10 mouse cellular contexts compared by ENCODE assay signal in the genomic region with DNA sequence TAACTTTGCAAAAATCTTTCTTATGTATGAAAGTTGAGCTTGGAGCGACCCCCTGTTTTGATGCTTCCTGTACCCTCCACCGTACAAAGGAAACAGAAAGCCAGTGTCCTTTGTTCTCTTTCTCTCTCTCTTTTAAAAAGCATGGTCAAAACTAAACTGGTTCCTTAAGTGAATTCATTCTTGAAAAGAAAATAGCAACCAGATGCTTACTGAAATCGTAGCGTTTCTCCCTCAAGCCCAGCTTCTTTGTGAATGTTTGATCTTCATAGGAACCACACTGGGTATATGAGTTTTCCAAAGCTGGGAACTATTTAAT. TPM values are rescaled to one million over a fixed set of nuclear protein-coding genes. Genes with fewer than 3 reads are reported as not detected.
DNase-seq lines count a peak whose midpoint lies in the region; ATAC-seq and TF ChIP-seq lines count a peak whose summit lies in the region.
"Had no signal": no experiment of that assay in that cellular context is flagged by ENCODE, and none has a peak within 500 bp of the region (broad histone marks: within the 10 kb centered on the region; RNA-seq: fewer than 3 reads in every experiment).

No protein-coding gene starts in this region.

- H3K36me3 ChIP-seq in liver, adult 2 months (ENCODE audit: control insufficient read depth, insufficient read depth, low read length): no peaks in the 10 kb centered on the region
- no peaks in the 10 kb centered on the region for H3K36me3 ChIP-seq in forebrain, embryonic 12.5 days (replicated peaks)
- H3K36me3 ChIP-seq in limb, embryonic 11.5 days (ENCODE audit: control insufficient read depth, insufficient read depth, low read length): no peaks in the 10 kb centered on the region
- no peaks in the 10 kb centered on the region for H3K36me3 ChIP-seq in neural tube, embryonic 14.5 days (ENCODE audit: control insufficient read depth, insufficient read depth, low read length)

- H3K4me1 ChIP-seq in liver, adult 2 months (ENCODE audit: control insufficient read depth, insufficient read depth, low read length): peaks cover 12% of the 10 kb centered on the region
- 0 out of 2 replicates have a peak, but pooled peaks cover 2% of the 10 kb centered on the region for H3K4me1 ChIP-seq in forebrain, embryonic 12.5 days
- peaks cover 12% of the 10 kb centered on the region for H3K4me1 ChIP-seq in limb, embryonic 11.5 days (ENCODE audit: control insufficient read depth, insufficient read depth, low read length)
- H3K4me1 ChIP-seq in neural tube, embryonic 14.5 days (ENCODE audit: control insufficient read depth, insufficient read depth, low read length): no peaks in the 10 kb centered on the region

- no peak for TF ChIP-seq CTCF in liver, adult 2 months (IDR thresholded peaks at IDR 0.05; ENCODE audit: low read depth, low read length)

- no peaks in the 10 kb centered on the region for H3K9me3 ChIP-seq in forebrain, embryonic 12.5 days
- H3K9me3 ChIP-seq in limb, embryonic 11.5 days (ENCODE audit: control insufficient read depth, low read length): no peaks in the 10 kb centered on the region
- no peaks in the 10 kb centered on the region for H3K9me3 ChIP-seq in neural tube, embryonic 14.5 days (ENCODE audit: control insufficient read depth, low read length)

- H3K4me3 ChIP-seq in liver, adult 2 months (ENCODE audit: insufficient read depth, low read depth, low read length): peak overlapping the region; percentile 54; the same call in 1 of the 2 replicates
- H3K4me3 ChIP-seq in forebrain, embryonic 12.5 days (replicated peaks): peak overlapping the region; percentile 17
- no peak overlapping the region for H3K4me3 ChIP-seq in limb, embryonic 11.5 days (ENCODE audit: low read depth, low read length)
- H3K4me3 ChIP-seq in neural tube, embryonic 14.5 days (ENCODE audit: low read depth, low read length): no peak overlapping the region

- peaks cover 13% of the 10 kb centered on the region; the same call in 1 of the 2 replicates for H3K79me2 ChIP-seq in liver, adult 2 months (ENCODE audit: control insufficient read depth, insufficient read depth, low read length)

- H3K27me3 ChIP-seq in liver, adult 2 months (ENCODE audit: control insufficient read depth, insufficient read depth, low read length): no peaks in the 10 kb centered on the region
- H3K27me3 ChIP-seq in forebrain, embryonic 12.5 days: no peaks in the 10 kb centered on the region; the same call in 1 of the 2 replicates
- H3K27me3 ChIP-seq in limb, embryonic 11.5 days (ENCODE audit: control insufficient read depth, insufficient read depth, low read length): no peaks in the 10 kb centered on the region
- no peaks in the 10 kb centered on the region for H3K27me3 ChIP-seq in neural tube, embryonic 14.5 days (ENCODE audit: control insufficient read depth, insufficient read depth, low read length)

- H3K9ac ChIP-seq in liver, adult 2 months (ENCODE audit: low read depth, low read length): 0 out of 2 replicates have a peak overlapping the region, but pooled peaks have one; percentile 29
- H3K9ac ChIP-seq in forebrain, embryonic 12.5 days: no peak overlapping the region
- H3K9ac ChIP-seq in limb, embryonic 11.5 days (ENCODE audit: low read length): no peak overlapping the region; the same call in 1 of the 2 replicates
- no peak overlapping the region for H3K9ac ChIP-seq in neural tube, embryonic 14.5 days (replicated peaks; ENCODE audit: low read depth, low read length)

- peak; percentile 61; the same call in 1 of the 2 replicates for ATAC-seq in forebrain, embryonic 12.5 days (ENCODE audit: low FRiP score)
- ATAC-seq in limb, embryonic 11.5 days (ENCODE audit: insufficient number of reproducible peaks, low FRiP score, low TSS enrichment, low read depth): peak; percentile 57
- ATAC-seq in neural tube, embryonic 14.5 days (ENCODE audit: low read depth): 0 out of 2 replicates have a peak, but pooled peaks have one; percentile 11

- H3K27ac ChIP-seq in liver, adult 2 months (replicated peaks; ENCODE audit: insufficient read depth, low read depth, low read length): peak overlapping the region; percentile 48
- H3K27ac ChIP-seq in forebrain, embryonic 12.5 days: no peak overlapping the region
- peak overlapping the region; percentile 89 for H3K27ac ChIP-seq in limb, embryonic 11.5 days (replicated peaks; ENCODE audit: low read depth, low read length)
- no peak overlapping the region for H3K27ac ChIP-seq in neural tube, embryonic 14.5 days (ENCODE audit: low read depth, low read length)

- H3K4me2 ChIP-seq in forebrain, embryonic 12.5 days: peak overlapping the region; percentile 47
- H3K4me2 ChIP-seq in limb, embryonic 11.5 days (ENCODE audit: low read depth, severe bottlenecking): peak overlapping the region; percentile 36; the same call in 1 of the 2 replicates
- peak overlapping the region; percentile 46 for H3K4me2 ChIP-seq in neural tube, embryonic 14.5 days (ENCODE audit: low read depth, low read length)

- TF ChIP-seq POLR2A in liver, adult 2 months (IDR thresholded peaks at IDR 0.05; ENCODE audit: extremely low read depth, insufficient read depth, low read length): no peak

- 13% methylated on average over 4 of the region's 4 CpGs for WGBS in liver, adult 2 months
- 7% methylated on average over 4 of the region's 4 CpGs for WGBS in forebrain, embryonic 12.5 days
- WGBS in limb, embryonic 11.5 days: 7% methylated on average over 4 of the region's 4 CpGs
- 12% methylated on average over 4 of the region's 4 CpGs for WGBS in neural tube, embryonic 14.5 days

- peak; percentile 35 for DNase-seq in liver, adult 2 months (ENCODE audit: extremely low read depth, low read depth, low spot score)
- DNase-seq in liver: no peak
- peak; percentile 56 for DNase-seq in limb, embryonic 11.5 days (ENCODE audit: low spot score)
- DNase-seq in B cell, adult 2 months: no peak
- no peak for DNase-seq in thymus, postnatal 25 days
- DNase-seq in urinary bladder, postnatal 10 days (ENCODE audit: low spot score): no peak
- DNase-seq: cerebellum, postnatal 10 days had no signal

RNA-seq across cellular contexts. Expression of gene Cped1, which starts 40.6 kb away (rescaled TPM):
- total RNA-seq in liver, adult 2 months (2014; rRNA removed): 59.8 and 63.6 TPM in 2 replicates
- 6.0 and 6.9 TPM in 2 replicates for polyA plus RNA-seq in liver, adult 2 months (2012; rRNA removed)
- polyA plus RNA-seq in forebrain, embryonic 12.5 days (2016; fragmentation: Nextera tagmentation; extraction: Ambion mirVana): 9.4 and 12.0 TPM in 2 replicates
- 74.8 and 75.0 TPM in 2 replicates for polyA plus RNA-seq in limb, embryonic 11.5 days (2014; fragmentation: Nextera tagmentation; extraction: Ambion mirVana)
- polyA plus RNA-seq in neural tube, embryonic 14.5 days (2014; fragmentation: Nextera tagmentation; extraction: Ambion mirVana): 0.60 and 4.0 TPM in 2 replicates
- total RNA-seq: MEL had no signal

Comparison
In these comparisons a context has a peak if more than half of its experiments do, and no peak if none do; other contexts are left out.
1. DNase-seq: peak in liver, adult 2 months (single experiment) and limb, embryonic 11.5 days (single experiment); none in liver (single experiment), B cell, adult 2 months (0 of 2), thymus, postnatal 25 days (single experiment) and urinary bladder, postnatal 10 days (single experiment).
2. H3K27ac ChIP-seq: peak in liver, adult 2 months (single experiment) and limb, embryonic 11.5 days (single experiment); none in forebrain, embryonic 12.5 days (single experiment) and neural tube, embryonic 14.5 days (single experiment).
3. H3K4me3 ChIP-seq: peak in liver, adult 2 months (single experiment) and forebrain, embryonic 12.5 days (single experiment); none in limb, embryonic 11.5 days (single experiment) and neural tube, embryonic 14.5 days (single experiment).
4. ATAC-seq: peak in every context shown above with its lines; median percentile 61 in forebrain, embryonic 12.5 days; 57 in limb, embryonic 11.5 days; 11 in neural tube, embryonic 14.5 days.
5. Peak in every context shown above with its lines, with median percentiles within 50 percentile points of each other: H3K4me2 ChIP-seq.